Mouse (Mus musculus) neural tube, embryonic 11.5 days (tissue): ENCODE measurements around the gene DXBay18. TPM values are rescaled to one million over a fixed set of nuclear protein-coding genes. Genes with fewer than 3 reads are reported as not detected.

Experiments
- polyA plus RNA-seq: library from polyadenylated mRNA; unstranded; fragments of >200 nt; fragmentation: Nextera tagmentation; extraction: Ambion mirVana; gene quantifications from 2 replicates; pipeline ENCODE4 v1.2.1, GENCODE M21; 2014

The DXBay18 gene
- polyA plus RNA-seq, 1 experiment from 2014 or later: not detected

Other genes with a start within 250 kb of the DXBay18 start
- 92.2 and 99.3 TPM in 2 replicates for gene Cetn2, start 231.0 kb downstream of the DXBay18 start, polyA plus RNA-seq
- gene Nsdhl, start 230.9 kb downstream of the DXBay18 start, polyA plus RNA-seq: 43.5 and 51.3 TPM in 2 replicates
- gene Zfp185, start 162.1 kb downstream of the DXBay18 start, polyA plus RNA-seq: 4.2 and 5.3 TPM in 2 replicates
- gene Pnma5, start 112.3 kb downstream of the DXBay18 start, polyA plus RNA-seq: 0.20 TPM in 1 of 2 replicates, not detected in the other
- 0.25 and 0.68 TPM in 2 replicates for gene Pnma3, start 84.7 kb downstream of the DXBay18 start, polyA plus RNA-seq
- 0.20 and 0.73 TPM in 2 replicates for gene Xlr4a, start 67.0 kb downstream of the DXBay18 start, polyA plus RNA-seq
- 3.3 and 4.1 TPM in 2 replicates for gene Xlr3a, start 52.4 kb downstream of the DXBay18 start, polyA plus RNA-seq
- not detected in 2 replicates for gene Gm14685, start 32.4 kb downstream of the DXBay18 start, polyA plus RNA-seq
- not detected in 2 replicates for gene Xlr5b, start 654 bp downstream of the DXBay18 start, polyA plus RNA-seq
- not detected in 2 replicates for gene Spin2d, start 27.5 kb upstream of the DXBay18 start, polyA plus RNA-seq
- gene Xlr3b, start 42.8 kb upstream of the DXBay18 start, polyA plus RNA-seq: 16.6 and 18.2 TPM in 2 replicates
- 0.38 and 0.64 TPM in 2 replicates for gene Xlr4b, start 64.9 kb upstream of the DXBay18 start, polyA plus RNA-seq
- gene F8a, start 78.8 kb upstream of the DXBay18 start, polyA plus RNA-seq: 16.9 and 19.0 TPM in 2 replicates
- 0.19 and 0.93 TPM in 2 replicates for gene Xlr4c, start 93.7 kb upstream of the DXBay18 start, polyA plus RNA-seq
- gene Xlr3c, start 115.9 kb upstream of the DXBay18 start, polyA plus RNA-seq: 0.17 and 0.37 TPM in 2 replicates
- gene Xlr5a, start 143.5 kb upstream of the DXBay18 start, polyA plus RNA-seq: not detected in 2 replicates
- not detected in 2 replicates for gene Xlr5c, start 143.5 kb upstream of the DXBay18 start, polyA plus RNA-seq
- gene Gm45015, start 187.4 kb upstream of the DXBay18 start, polyA plus RNA-seq: not detected in 2 replicates
- gene Zfp275, start 193.2 kb upstream of the DXBay18 start, polyA plus RNA-seq: 18.1 and 21.3 TPM in 2 replicates
- gene Gm18336, start 249.3 kb upstream of the DXBay18 start, polyA plus RNA-seq: not detected in 2 replicates